Mouse (Mus musculus) T-cell, adult 2 months (primary cell): ENCODE measurements around the gene Tmem39b.
"Not testable (repeated sequence)": the region's sequence is repeated elsewhere in the genome, so short reads cannot be mapped to it uniquely, and the experiment has no call there.

Experiments
- DNase-seq: peaks from one replicate; pipeline ENCODE4 v3.0.0; 2022; ENCODE audit warnings: low spot score

Gene Tmem39b

DNA sequence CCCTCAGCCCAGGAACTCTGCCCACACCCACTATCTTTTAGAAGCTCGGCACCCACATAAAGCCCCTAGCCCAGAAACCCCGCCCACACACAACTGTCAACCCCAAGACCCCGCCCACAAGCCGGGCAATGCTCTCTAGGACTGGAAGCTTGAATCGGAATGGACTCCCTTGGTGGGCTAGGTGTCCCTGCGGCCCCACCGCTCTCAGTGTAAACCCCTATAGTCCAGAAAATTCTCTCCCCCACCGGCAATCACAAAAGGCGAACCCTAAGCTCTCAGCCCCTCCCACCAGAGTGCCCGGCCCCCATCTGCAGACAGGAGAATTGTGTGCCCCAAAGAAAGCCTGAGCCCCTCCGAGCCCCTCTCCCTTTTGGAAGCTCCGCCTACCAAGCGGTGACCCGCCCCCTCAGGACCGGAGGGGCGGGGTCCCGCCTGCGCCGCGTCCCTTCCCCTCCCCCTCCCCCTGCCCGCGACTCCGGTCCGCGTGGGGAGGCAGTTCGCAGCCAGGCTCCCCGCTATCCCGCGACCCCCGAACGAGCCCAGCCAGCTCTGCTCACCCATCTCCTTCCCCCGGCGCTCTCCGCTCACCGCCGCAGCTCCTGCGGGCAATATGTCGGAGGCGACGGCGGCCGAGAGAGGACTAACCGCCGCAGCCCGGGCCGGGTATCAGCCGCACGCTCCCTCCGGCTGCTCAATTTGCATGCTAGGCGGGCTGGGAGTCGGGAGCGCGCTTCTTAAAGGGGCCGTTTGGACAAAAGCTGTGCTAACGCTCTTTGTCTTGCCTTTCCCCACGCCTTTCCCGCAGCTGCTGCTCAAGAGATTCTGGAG, at the start of gene Tmem39b:
TSS of gene Tmem39b (minus strand) at position 681 of the 828 bp plus-strand sequence.
- DNase-seq = peak; percentile 84

DNA sequence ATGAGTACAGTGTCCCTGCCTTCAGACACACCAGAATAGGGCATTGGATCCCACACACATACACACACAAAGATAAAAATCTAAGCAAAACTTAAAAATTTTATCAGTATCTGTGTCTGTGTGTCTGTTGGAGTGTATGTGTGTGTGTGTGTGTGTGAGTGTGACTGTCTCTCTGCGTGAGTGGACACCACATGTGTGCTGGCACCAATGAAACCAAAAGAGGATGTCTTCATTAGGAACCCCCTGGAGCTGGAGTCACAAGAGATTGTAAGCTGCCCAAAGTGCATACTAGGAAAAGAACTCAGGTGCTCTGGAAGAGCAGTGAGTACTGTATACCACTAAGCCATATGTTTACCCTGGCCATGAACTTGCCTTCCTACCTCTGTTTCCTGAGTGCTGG, 49.5 kb upstream of the Tmem39b start:
- DNase-seq = no peak

DNA sequence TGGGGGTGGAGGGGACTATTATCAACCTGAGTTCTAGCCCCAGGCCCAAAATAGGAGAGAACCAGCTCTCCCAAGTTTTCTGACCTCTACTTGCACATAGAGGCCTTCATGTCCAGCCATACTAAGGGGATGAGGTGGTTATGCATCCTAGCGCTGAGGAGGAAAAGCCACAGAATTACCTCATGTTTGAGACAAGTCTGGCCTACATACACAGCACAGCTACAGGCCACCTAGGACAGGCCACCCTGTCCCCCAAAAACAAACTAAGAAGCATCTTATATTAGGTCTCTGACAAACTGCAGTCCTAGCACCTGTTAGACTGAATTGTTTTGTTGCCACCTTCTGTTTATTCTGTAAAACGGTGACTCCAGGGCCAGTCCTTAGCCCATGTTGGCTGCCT, 46.9 kb upstream of the Tmem39b start:
- DNase-seq = no peak

DNA sequence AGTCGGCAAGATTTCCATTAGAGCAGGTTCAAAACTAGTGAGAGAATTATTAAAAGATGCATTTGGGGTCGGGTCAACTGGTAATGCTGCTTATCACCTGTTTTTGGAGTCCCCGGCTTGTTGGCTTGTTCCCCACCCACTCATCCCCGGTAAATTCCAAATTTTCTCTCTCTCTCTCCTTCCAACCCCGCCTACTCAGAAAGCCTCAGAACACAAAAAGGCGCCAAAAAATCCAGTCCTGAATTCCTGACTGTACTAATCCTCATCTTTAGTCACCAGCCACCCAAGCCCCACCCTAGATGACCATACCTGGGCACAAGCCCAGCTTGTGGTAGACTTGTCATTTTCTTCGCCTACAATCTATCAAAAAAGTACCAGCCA, 46.4 kb upstream of the Tmem39b start:
- no peak for DNase-seq

DNA sequence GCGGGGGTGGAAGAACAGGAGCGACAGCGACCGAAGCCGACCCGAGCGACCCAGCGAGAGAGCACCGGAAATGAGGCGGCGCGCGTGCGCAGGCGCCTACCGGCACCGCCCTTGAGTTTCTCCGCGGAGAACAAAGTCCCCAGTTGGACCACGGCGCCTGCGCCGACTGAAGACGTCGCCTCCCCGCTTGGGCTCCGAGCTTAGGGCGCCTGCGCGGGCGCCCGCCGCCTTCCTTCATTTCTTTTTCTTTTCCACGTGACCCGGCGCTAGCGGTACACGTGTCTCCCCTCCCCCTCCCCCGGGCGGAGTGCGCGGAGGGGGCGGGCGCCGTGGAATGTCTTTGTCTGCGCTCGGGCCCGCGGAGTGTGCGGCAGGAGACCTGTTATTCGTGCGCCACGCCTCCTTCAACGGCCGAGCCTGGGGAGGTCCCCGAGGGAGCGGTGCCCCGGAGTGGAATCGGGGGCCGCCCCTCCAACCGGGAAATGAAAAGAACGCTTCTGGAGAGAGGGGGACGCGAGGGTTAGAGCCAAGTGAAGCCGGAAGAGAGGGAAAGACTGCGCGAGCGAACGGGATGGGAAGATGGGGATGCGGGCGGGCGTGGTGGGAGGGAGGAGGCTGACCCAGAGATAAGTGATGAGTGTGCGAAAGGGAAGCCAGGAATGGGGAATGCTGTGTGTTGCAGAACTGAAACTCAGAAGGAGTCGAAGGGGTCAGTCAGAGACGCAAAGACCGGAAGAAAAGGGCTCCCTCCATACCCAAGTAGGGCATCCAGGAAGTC, 45.8 kb upstream of the Tmem39b start, which contains the start of gene Khdrbs1:
TSS of gene Khdrbs1 (minus strand) at position 72 of the 778 bp plus-strand sequence.
- DNase-seq = peak; percentile 99

DNA sequence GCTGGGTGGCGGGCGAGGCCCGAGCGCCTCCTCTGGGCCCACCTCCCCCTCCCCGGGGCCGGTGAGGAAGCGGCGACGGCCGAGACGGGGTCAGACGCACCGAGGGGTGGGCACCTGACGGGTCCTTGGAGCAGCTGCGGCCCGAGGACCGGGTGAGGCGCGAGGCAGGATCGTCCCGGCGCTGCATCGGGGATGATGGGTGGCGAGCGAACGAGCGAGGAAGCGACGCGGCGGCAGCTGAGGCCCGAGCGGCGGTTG, 45.3 kb upstream of the Tmem39b start:
- DNase-seq = no peak

DNA sequence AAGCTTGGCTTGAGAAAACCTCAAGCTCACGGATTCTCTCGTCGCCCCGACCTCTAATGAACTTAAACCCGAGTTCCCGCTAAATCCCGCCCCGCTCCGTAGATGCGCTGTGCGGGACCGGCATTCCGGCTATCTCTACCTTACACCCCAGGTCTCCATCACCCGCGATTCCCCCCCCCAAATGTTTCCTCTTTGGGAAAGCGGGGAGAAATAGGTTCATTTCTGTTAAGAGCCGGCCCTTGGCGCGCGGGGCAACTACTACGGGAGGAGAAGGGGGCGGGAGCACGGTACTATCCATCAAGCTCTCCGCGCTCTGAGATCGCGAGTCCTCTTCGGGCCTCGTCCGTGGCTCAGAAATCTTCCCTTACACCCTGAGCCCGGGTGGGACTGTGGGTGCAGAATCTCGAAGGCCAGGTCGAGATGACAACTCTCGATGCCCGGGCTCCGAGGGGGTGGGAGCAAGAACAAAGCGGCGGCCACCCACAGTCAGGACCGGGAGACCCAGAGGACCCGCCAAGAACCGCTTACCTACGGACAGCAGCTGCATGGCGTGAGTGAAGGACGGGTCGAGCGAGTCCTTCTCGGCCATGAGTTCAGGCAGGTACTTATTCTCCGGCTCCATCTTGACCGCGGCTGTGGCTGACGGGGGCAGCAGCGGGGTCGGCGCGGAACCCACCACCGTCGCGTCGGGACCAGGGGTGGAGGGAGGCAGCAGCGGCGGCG, 44.8 kb upstream of the Tmem39b start:
- peak; percentile 32 for DNase-seq

DNA sequence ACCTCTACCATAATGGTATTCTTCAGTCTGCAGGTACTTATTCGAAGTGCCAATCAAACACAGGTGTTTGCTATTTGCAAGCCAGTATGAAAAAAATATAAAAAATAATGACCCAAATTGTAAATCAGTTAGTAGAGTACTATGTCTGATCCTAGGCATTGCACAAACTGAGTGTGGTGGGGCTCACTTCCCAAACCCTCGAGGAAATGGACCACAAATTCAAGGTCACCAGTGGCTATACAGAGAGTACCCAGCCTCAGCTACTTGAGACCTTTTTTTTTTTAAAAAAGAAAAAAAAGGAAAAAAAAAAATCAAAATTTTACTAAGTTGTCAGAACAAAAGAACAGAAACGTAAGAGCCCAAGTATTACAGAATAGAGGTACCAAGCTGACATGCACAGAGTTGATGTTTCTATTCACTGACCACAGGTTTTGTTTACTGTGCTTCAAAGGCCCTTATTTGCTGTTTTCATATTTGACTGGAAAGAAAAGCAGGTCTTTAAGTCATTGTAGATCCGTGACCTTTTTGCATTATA, 42.5 kb upstream of the Tmem39b start:
- no peak for DNase-seq

DNA sequence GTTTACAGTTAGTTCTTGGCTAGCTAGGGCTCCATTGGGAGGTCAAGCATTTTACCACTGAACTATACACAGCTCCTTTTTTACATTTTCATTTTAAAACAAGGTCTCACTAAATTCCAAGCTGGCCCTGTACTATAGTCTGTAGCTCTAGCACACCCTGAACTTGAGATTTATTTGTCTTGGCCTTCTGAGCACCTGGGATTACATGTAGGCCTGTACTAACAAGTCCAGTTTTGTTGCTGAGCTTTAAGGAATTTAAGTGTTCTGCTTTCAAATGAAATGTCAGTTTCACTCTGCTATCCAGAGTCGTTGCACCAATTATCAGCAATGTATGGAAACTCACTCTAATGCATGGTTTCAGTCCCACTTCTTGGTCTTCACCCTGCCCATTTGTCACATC, 39.5 kb upstream of the Tmem39b start:
- DNase-seq = no peak

DNA sequence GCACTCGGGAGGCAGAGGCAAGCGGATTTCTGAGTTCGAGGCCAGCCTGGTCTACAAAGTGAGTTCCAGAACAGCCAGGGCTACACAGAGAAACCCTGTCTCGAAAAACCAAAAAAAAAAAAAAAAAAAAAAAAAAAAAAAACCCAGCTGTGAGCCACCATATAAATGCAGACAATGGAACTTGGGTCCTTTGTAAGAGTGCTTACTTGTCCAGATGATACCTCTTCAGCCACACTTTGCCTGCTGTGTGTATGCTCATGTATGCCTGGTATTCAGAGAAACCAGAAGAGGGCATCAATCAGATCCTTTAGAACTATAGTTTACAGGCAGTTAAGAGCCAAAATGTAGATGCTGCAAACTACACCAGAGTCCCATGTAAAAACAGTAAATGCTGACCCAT, 38.8 kb upstream of the Tmem39b start:
- DNase-seq = not testable (repeated sequence)

DNA sequence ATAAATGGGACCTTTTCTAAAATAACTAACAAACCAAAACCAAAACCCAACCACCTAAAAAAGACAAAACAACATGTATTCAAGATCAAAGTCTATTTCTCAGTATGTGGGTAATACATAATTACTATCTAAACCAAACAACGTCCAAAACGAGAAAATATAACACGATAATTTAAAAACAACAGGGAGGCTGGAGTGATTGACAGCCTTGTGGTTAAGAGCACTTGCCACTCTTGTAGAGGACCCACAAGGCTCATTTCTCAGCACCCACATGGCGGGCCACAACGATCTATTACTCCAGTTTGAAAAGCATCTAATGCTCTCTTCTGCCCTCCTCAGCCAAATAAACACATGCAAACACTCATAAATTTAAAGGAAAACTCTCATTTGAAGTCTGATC, 34.8 kb upstream of the Tmem39b start:
- peak; percentile 26 for DNase-seq

DNA sequence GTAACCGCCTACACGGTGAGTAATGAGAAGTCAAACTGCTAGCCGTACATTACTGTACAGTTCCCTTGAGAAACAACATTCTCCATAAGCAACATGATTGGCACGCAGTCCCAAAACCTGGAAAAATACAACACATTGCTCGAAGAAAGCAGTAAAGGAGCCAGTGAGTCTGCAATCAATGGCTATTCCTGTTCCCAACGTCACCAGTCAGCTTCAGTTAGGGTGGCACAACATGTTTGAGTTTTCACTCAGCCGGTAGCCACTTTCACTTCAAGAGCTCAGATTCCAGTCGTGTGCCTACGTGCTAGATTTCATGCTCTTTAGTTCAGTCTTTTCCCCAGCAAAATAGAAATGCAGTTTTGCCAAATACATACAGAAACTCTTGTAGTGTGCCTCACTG, 19.7 kb upstream of the Tmem39b start:
- no peak for DNase-seq

DNA sequence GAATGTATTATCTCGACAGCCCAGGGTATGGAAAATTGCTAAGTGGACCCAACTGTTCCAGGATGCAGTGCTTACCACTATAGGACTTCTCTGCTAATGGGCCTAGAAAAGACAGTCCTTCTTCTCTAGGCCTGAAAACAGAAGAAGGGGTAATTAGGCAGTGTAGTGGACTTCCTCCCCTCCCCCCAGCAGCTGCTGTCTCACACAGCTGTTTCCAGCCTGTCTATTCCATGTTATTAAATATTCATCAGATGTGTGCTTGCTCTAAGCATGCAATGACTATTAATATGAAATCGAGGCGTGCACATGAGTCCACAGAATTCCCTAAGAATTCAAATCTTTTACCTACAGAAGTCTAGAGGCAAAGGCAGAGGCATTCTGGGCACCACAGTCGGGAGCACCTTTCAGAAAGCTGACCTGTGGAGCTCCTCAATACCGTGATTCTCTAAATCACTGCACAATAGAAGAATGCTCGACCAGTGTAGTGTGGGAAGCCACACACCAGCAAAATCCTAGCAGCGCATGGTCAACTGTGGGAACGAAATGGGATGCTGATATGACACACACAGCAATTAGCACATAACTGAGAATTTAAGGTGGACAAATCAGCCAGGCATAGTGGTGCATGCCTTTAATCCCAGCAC, 13.0 kb upstream of the Tmem39b start:
- DNase-seq = no peak

DNA sequence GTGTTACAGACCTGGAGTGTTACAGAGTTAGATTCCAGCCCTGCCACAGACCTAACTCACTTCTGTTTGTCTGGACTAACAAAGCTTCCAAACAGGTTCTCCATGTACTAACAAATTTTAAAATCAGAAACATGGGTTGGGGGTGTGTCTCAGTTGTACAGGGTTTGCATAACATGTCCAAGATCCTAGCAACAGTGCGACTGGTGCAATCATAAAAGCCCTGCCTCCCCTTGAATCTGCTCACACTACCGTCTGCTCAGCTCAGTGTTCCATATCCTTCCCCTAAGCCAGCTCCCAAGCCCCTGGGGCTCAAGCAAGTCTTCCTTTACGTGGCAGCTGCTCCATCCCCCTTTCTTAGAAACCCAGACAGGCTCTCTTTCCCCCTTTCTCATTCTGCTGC, 10.1 kb upstream of the Tmem39b start:
- no peak for DNase-seq

DNA sequence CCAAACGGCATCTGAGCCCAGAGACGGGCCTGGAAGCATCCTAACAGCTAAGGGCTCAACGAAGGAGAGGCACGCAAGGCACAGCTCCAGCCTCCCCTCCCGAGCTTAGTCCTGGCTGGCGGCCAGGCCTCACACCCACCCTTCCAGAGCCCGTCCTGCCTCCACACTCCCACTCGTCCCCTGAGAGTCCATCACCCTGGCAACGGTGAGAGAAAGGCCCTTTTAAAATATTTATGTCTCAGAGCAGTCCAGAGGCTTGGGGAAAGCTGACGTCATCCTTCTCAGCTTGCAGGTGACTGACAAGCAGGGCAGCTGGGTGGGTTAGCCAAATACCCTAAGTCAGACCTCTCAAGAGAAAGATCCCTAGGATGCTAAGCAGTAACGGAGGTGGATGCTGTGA, 5.8 kb upstream of the Tmem39b start:
- no peak for DNase-seq

DNA sequence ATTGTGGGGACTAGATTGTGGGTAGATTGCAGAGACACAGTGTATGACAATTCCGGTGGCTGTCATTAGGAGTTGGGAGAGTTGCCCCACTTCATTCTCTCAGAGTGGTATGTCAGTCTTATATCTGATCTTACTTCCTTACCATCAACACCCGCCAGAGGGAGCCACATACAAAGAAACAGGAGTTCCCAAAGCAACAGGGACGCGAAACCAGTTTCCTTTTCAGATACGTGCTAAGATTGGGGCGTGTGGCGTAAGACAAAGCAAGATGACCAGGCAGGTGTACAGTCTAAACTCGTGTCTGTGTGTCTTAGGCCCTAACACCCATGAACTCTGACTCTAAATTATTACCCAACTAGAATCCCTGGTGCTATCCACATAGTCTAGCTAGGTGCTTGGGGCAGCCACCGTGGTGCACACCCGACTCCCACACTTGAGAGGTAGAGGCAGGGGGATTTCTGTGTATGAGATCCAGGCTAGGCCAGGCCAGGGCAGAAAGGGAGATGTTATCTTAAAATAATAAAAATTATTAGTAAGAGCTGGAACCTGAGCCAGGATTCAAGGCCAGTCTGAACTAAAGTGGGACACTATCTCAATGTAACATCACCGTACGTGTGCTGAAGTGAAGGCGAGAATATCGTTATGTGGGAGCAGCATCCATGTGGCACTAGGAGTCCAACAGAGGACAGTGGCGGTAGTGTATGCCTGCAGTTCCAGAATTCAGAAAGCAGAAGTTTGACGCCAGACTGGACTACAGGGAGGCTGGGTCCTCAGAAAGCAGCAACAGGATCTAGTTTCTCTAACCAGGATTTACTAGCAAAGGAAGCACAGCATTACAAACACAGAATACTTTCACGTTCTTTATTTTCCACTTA, 5.1 kb upstream of the Tmem39b start:
- peak; percentile 83 for DNase-seq

DNA sequence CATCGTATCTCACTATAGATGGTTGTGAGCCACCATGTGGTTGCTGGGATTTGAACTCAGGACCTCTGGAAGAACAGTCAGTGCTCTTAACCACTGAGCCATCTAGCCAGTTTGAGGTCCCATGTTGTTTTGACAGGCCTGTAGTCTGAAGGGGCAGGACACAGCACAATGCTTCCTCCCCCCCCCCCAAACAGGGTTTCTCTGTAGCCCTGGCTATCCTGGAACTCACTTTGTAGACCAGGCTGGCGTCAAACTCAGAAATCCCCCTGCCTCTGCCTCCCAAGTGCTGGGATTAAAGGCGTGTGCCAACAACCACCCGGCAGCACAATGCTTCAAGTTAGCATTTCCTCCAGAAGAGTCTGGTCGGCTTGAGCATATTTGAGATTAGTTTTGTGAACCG, 4.0 kb upstream of the Tmem39b start:
- DNase-seq = not testable (repeated sequence)

DNA sequence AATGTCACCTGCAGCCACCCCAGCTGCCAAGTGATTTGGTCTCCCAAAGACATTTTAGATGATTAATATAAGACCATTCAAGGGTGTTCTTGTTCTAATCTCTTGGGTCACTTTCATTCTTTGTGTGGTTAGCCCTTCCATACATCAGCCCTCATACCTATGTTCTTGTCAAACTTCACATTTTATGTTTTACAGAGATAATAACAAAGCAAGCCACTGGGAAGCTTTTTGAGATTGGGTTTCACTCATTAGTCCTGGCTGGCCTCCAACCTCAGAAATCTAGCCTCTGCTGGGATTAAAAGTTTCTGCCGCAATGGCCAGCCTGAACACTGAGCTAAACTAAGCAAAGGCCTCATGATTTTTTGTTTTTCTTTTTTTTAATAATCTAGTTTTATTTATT, 3.6 kb upstream of the Tmem39b start:
- no peak for DNase-seq

DNA sequence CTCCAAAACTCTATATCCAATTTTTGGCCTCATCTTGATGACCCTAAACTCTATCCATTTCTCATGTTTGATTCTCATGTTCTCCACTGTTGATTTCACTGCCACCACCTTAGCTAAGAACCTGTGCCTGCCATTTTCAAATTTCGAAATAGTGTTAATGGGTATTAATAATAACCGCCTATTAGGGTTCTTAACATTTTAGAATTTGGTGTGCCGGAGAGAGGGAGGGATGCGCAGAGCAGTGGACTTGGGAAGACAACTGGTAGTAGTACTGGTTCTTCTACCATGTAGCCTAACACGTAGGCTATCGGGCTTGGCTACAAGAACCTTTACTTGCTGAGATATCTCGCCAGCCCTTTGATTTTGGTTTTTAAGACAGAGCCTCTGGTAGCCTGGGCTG, 553 bp upstream of the Tmem39b start:
- DNase-seq = no peak

DNA sequence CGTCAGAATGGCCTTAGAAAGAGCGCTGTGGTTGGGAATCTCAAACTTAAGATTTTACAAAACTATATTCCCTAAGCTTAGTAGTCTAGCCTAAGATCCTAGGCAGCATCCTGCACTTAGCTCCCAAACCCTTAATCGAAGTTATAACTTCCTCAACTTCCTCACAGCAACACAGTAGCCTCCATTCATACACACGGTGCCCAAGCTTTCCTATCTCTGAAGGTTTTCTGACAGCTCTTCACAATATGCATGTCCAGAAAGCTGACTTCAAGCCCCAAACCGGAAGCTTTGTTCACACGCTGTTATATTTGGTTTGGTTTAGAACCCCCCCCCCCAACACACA, 852 bp downstream of the Tmem39b start:
- no peak for DNase-seq

DNA sequence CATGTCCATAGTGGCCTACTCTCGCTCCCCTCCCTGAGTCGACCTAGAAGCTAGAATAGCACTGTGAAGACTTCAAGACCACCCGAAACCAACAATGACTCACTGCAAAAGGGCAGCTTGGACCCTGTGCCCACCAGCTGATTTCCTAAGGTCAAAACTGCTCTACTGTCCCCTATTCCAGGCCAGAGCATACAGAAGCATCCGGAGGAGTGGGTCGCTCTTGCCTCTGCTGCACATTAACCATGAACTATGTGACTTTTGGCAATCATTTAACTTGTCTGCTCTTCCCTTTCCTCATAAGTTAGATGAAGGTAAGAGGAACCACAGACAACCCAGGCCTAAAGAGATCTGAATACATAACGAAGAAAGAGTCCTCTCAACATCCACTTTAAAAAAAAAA, 12.1 kb downstream of the Tmem39b start:
- no peak for DNase-seq
